Mouse (Mus musculus): ENCODE measurements at regions not wholly inside any gene's neighbourhood (a gene's known extent, or its start where the extent isn't known, plus 50 kb on each side); places are given as distances from the start of the nearest gene placed in this dataset.

DNA sequence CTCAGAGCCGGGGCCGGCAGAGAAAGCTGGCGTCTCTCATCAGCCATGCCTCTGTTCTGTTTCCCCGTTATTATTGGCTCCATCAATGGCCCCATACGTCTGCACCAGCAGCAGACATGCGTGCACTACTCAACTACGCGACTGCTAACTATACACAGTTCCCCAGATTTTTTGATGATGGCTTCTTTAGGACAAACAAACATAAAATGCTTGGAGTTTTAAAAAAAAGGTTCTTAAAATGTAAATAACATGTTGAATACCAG is 256.6 kb downstream of the Ankrd16 start:
- DNase-seq = no peak

DNA sequence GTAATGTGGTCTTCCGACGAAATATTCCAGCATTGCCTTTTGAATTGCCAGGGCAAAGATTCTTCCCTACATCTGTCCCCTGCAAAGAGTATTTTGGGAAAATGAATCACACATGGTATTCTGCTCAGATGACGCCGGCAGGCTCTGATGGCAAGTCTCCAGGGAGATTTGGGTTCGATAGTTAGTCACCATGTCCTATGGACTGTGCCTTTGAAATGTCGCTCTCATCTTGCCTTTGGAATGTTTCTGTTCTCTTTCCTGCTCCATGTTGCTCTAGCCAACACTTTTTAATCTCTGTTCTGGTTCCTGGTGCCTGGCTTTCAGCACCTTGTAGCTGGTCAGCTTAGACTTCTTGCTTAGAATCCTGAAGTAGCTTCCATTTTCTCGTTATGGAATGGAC is 252.3 kb downstream of the Itga8 start:
- no peak for DNase-seq

GRCm38 (mm10) chr2:12049972-12050371 is 251.8 kb downstream of the Itga8 start:
- DNase-seq = peak; percentile 36

GRCm38 (mm10) chr2:12053404-12054164 is 248.1 kb downstream of the Itga8 start:
- no peak for DNase-seq

GRCm38 (mm10) chr2:12054165-12054500 is 247.6 kb downstream of the Itga8 start:
- DNase-seq = no peak

Measured in lung, postnatal 36 days (tissue).